Mouse (Mus musculus): Measurements from ENCODE around the gene Foxs1. TPM values are rescaled to one million over a fixed set of nuclear protein-coding genes. Genes with fewer than 3 reads are reported as not detected.

Gene Foxs1
- polyA plus RNA-seq, 1 experiment, result not detected

- no peak overlapping the region for H3K4me3 ChIP-seq (replicated peaks)
- no peaks in the 10 kb centered on the region for H3K4me1 ChIP-seq (ENCODE audit: control insufficient read depth)
- no peaks in the 10 kb centered on the region for H3K9me3 ChIP-seq (ENCODE audit: control insufficient read depth, low read length)
- no peak for TF ChIP-seq GATA1 (IDR thresholded peaks at IDR 0.05; ENCODE audit: low read length)
- no peak for TF ChIP-seq TAL1 (IDR thresholded peaks at IDR 0.05; ENCODE audit: low read length)
- no peaks in the 10 kb centered on the region for H3K36me3 ChIP-seq (ENCODE audit: control insufficient read depth)
- no peaks in the 10 kb centered on the region for H3K27me3 ChIP-seq (ENCODE audit: control insufficient read depth)
These were observed 1.4 kb downstream of the Foxs1 start for GRCm38 (mm10) chr2:152931456-152932160.

GRCm38 (mm10) chr2:152930276-152930675 is 2.7 kb downstream of the Foxs1 start:
- TF ChIP-seq TAL1 (IDR thresholded peaks at IDR 0.05; ENCODE audit: low read length), result no peak
- TF ChIP-seq GATA1 (IDR thresholded peaks at IDR 0.05; ENCODE audit: low read length), result no peak
- Histone ChIP-seq H3K27me3 (ENCODE audit: control insufficient read depth) (0 out of 2 replicates have a peak, but pooled peaks cover 2% of the 10 kb centered on the region), H3K36me3 (ENCODE audit: control insufficient read depth) (no peaks in the 10 kb centered on the region), H3K4me1 (ENCODE audit: control insufficient read depth) (no peaks in the 10 kb centered on the region), H3K4me3 (replicated peaks) (no peak overlapping the region), H3K9me3 (ENCODE audit: control insufficient read depth, low read length) (no peaks in the 10 kb centered on the region)

GRCm38 (mm10) chr2:152928988-152929370 is 4.0 kb downstream of the Foxs1 start:
- no peak for TF ChIP-seq GATA1 (IDR thresholded peaks at IDR 0.05; ENCODE audit: low read length)
- Histone ChIP-seq H3K36me3 (ENCODE audit: control insufficient read depth) (no peaks in the 10 kb centered on the region), H3K9me3 (ENCODE audit: control insufficient read depth, low read length) (no peaks in the 10 kb centered on the region), H3K4me3 (replicated peaks) (no peak overlapping the region), H3K27me3 (ENCODE audit: control insufficient read depth) (0 out of 2 replicates have a peak, but pooled peaks cover 2% of the 10 kb centered on the region), H3K4me1 (ENCODE audit: control insufficient read depth) (no peaks in the 10 kb centered on the region)

GRCm38 (mm10) chr2:152928219-152928987 is 4.6 kb downstream of the Foxs1 start:
- Histone ChIP-seq H3K27me3 (ENCODE audit: control insufficient read depth) (0 out of 2 replicates have a peak, but pooled peaks cover 2% of the 10 kb centered on the region), H3K36me3 (ENCODE audit: control insufficient read depth) (no peaks in the 10 kb centered on the region), H3K9me3 (ENCODE audit: control insufficient read depth, low read length) (no peaks in the 10 kb centered on the region), H3K4me1 (ENCODE audit: control insufficient read depth) (no peaks in the 10 kb centered on the region), H3K4me3 (replicated peaks) (no peak overlapping the region)
- no peak for TF ChIP-seq GATA1 (IDR thresholded peaks at IDR 0.05; ENCODE audit: low read length)

GRCm38 (mm10) chr2:152927371-152927770 is 5.6 kb downstream of the Foxs1 start:
- Histone ChIP-seq H3K27me3 (ENCODE audit: control insufficient read depth) (0 out of 2 replicates have a peak, but pooled peaks cover 2% of the 10 kb centered on the region), H3K4me3 (replicated peaks) (no peak overlapping the region), H3K36me3 (ENCODE audit: control insufficient read depth) (no peaks in the 10 kb centered on the region), H3K4me1 (ENCODE audit: control insufficient read depth) (no peaks in the 10 kb centered on the region), H3K9me3 (ENCODE audit: control insufficient read depth, low read length) (no peaks in the 10 kb centered on the region)
- TF ChIP-seq GATA1 (IDR thresholded peaks at IDR 0.05; ENCODE audit: low read length), result no peak
- TF ChIP-seq TAL1 (IDR thresholded peaks at IDR 0.05; ENCODE audit: low read length), result no peak

- H3K4me1 ChIP-seq (ENCODE audit: control insufficient read depth), result no peaks in the 10 kb centered on the region
These were observed 6.1 kb downstream of the Foxs1 start for GRCm38 (mm10) chr2:152926896-152927295.

GRCm38 (mm10) chr2:152925189-152925872 is 7.7 kb downstream of the Foxs1 start:
- Histone ChIP-seq H3K4me1 (ENCODE audit: control insufficient read depth) (no peaks in the 10 kb centered on the region), H3K36me3 (ENCODE audit: control insufficient read depth) (no peaks in the 10 kb centered on the region), H3K4me3 (replicated peaks) (no peak overlapping the region), H3K27me3 (ENCODE audit: control insufficient read depth) (0 out of 2 replicates have a peak, but pooled peaks cover 2% of the 10 kb centered on the region), H3K9me3 (ENCODE audit: control insufficient read depth, low read length) (no peaks in the 10 kb centered on the region)
- TF ChIP-seq TAL1 (IDR thresholded peaks at IDR 0.05; ENCODE audit: low read length), result no peak
- no peak for TF ChIP-seq GATA1 (IDR thresholded peaks at IDR 0.05; ENCODE audit: low read length)

More at GRCm38 (mm10) chr2:152926896-152927295, 6.1 kb downstream of the Foxs1 start:
- no peak for TF ChIP-seq GATA1 (IDR thresholded peaks at IDR 0.05; ENCODE audit: low read length)
- no peak for TF ChIP-seq TAL1 (IDR thresholded peaks at IDR 0.05; ENCODE audit: low read length)
- Histone ChIP-seq H3K9me3 (ENCODE audit: control insufficient read depth, low read length) (no peaks in the 10 kb centered on the region), H3K4me3 (replicated peaks) (no peak overlapping the region), H3K27me3 (ENCODE audit: control insufficient read depth) (0 out of 2 replicates have a peak, but pooled peaks cover 2% of the 10 kb centered on the region), H3K36me3 (ENCODE audit: control insufficient read depth) (no peaks in the 10 kb centered on the region)

GRCm38 (mm10) chr2:152924543-152924942 is 8.5 kb downstream of the Foxs1 start:
- no peak for TF ChIP-seq TAL1 (IDR thresholded peaks at IDR 0.05; ENCODE audit: low read length)
- TF ChIP-seq GATA1 (IDR thresholded peaks at IDR 0.05; ENCODE audit: low read length), result no peak
- Histone ChIP-seq H3K4me1 (ENCODE audit: control insufficient read depth) (no peaks in the 10 kb centered on the region), H3K4me3 (replicated peaks) (no peak overlapping the region), H3K27me3 (ENCODE audit: control insufficient read depth) (0 out of 2 replicates have a peak, but pooled peaks cover 2% of the 10 kb centered on the region), H3K9me3 (ENCODE audit: control insufficient read depth, low read length) (no peaks in the 10 kb centered on the region), H3K36me3 (ENCODE audit: control insufficient read depth) (no peaks in the 10 kb centered on the region)

GRCm38 (mm10) chr2:152924128-152924527 is 8.9 kb downstream of the Foxs1 start:
- H3K27me3 ChIP-seq (ENCODE audit: control insufficient read depth), result 0 out of 2 replicates have a peak, but pooled peaks cover 2% of the 10 kb centered on the region
- TF ChIP-seq GATA1 (IDR thresholded peaks at IDR 0.05; ENCODE audit: low read length) (no peak), TAL1 (IDR thresholded peaks at IDR 0.05; ENCODE audit: low read length) (no peak)
- no peaks in the 10 kb centered on the region for H3K4me1 ChIP-seq (ENCODE audit: control insufficient read depth)
- no peak overlapping the region for H3K4me3 ChIP-seq (replicated peaks)
- no peaks in the 10 kb centered on the region for H3K9me3 ChIP-seq (ENCODE audit: control insufficient read depth, low read length)
- no peaks in the 10 kb centered on the region for H3K36me3 ChIP-seq (ENCODE audit: control insufficient read depth)
